Comparison of ENCODE assay signal across 8 mouse cellular contexts in genomic region chr1:177440981-177441491, GRCm38 (mm10). TPM values are rescaled to one million over a fixed set of nuclear protein-coding genes. Genes with fewer than 3 reads are reported as not detected.
A peak's percentile ranks its signal among the peaks of the same experiment; 100 is the strongest.
DNase-seq lines count a peak whose midpoint lies in the region; ATAC-seq lines count a peak whose summit lies in the region.

No protein-coding gene starts in this region.

- no peaks in the 10 kb centered on the region for H3K9me3 ChIP-seq in kidney, embryonic 16.5 days (ENCODE audit: low read length)
- no peaks in the 10 kb centered on the region for H3K9me3 ChIP-seq in heart, embryonic 13.5 days
- no peaks in the 10 kb centered on the region for H3K9me3 ChIP-seq in liver, embryonic 16.5 days (replicated peaks; ENCODE audit: control insufficient read depth, low read length)

- H3K27ac ChIP-seq in kidney, embryonic 16.5 days (ENCODE audit: low read length): peak overlapping the region; percentile 98
- H3K27ac ChIP-seq in heart, embryonic 13.5 days (replicated peaks): peak overlapping the region; percentile 99
- peak overlapping the region; percentile 98 for H3K27ac ChIP-seq in liver, embryonic 16.5 days (ENCODE audit: low read length)

- no peak for ATAC-seq in kidney, embryonic 16.5 days (ENCODE audit: low FRiP score, low TSS enrichment)
- no peak for ATAC-seq in heart, embryonic 13.5 days (ENCODE audit: extremely low read depth, insufficient number of reproducible peaks, low FRiP score, low TSS enrichment)
- no peak for ATAC-seq in liver, embryonic 16.5 days (ENCODE audit: low read depth)

- H3K4me3 ChIP-seq in kidney, embryonic 16.5 days (ENCODE audit: low read length): peak overlapping the region; percentile 64
- H3K4me3 ChIP-seq in heart, embryonic 13.5 days: peak overlapping the region; percentile 89
- peak overlapping the region; percentile 92 for H3K4me3 ChIP-seq in liver, embryonic 16.5 days (ENCODE audit: low read depth, low read length)

- peak overlapping the region; percentile 74 for H3K9ac ChIP-seq in kidney, embryonic 16.5 days (replicated peaks; ENCODE audit: low read length)
- peak overlapping the region; percentile 91 for H3K9ac ChIP-seq in heart, embryonic 13.5 days
- peak overlapping the region; percentile 91 for H3K9ac ChIP-seq in liver, embryonic 16.5 days (ENCODE audit: low read depth, low read length)

- H3K27me3 ChIP-seq in kidney, embryonic 16.5 days (ENCODE audit: insufficient read depth, low read length): no peaks in the 10 kb centered on the region
- no peaks in the 10 kb centered on the region for H3K27me3 ChIP-seq in heart, embryonic 13.5 days (replicated peaks)
- no peaks in the 10 kb centered on the region for H3K27me3 ChIP-seq in liver, embryonic 16.5 days (ENCODE audit: control insufficient read depth, insufficient read depth, low read depth, low read length)

- no peaks in the 10 kb centered on the region for H3K36me3 ChIP-seq in kidney, embryonic 16.5 days (ENCODE audit: insufficient read depth, low read length)
- H3K36me3 ChIP-seq in heart, embryonic 13.5 days: no peaks in the 10 kb centered on the region
- H3K36me3 ChIP-seq in liver, embryonic 16.5 days (ENCODE audit: control insufficient read depth, insufficient read depth): no peaks in the 10 kb centered on the region

- H3K4me1 ChIP-seq in kidney, embryonic 16.5 days (ENCODE audit: insufficient read depth, low read length): peaks cover 31% of the 10 kb centered on the region
- peaks cover 33% of the 10 kb centered on the region for H3K4me1 ChIP-seq in heart, embryonic 13.5 days
- peaks cover 28% of the 10 kb centered on the region for H3K4me1 ChIP-seq in liver, embryonic 16.5 days (ENCODE audit: control insufficient read depth, low read depth, low read length)

- H3K4me2 ChIP-seq in kidney, embryonic 16.5 days (replicated peaks; ENCODE audit: low read depth, low read length): peak overlapping the region; percentile 82
- H3K4me2 ChIP-seq in heart, embryonic 13.5 days: peak overlapping the region; percentile 82
- peak overlapping the region; percentile 97 for H3K4me2 ChIP-seq in liver, embryonic 16.5 days (ENCODE audit: low read depth, low read length)

- DNase-seq in kidney, postnatal 25 days: no peak
- peak; percentile 10 for DNase-seq in NIH3T3 (ENCODE audit: low read depth)
- DNase-seq in frontal cortex, postnatal 14 days (ENCODE audit: low spot score in 2 of 2): no peak
- DNase-seq in cerebellum, postnatal 4 days (ENCODE audit: low spot score in 2 of 2): no peak
- no peak for DNase-seq in frontal cortex, adult 2 months (ENCODE audit: extremely low spot score in 1 of 2, low spot score in 1 of 2)

- WGBS in kidney, embryonic 16.5 days: 0% methylated on average over 6 of the region's 6 CpGs
- under 1% methylated on average over 6 of the region's 6 CpGs for WGBS in heart, embryonic 13.5 days
- WGBS in liver, embryonic 16.5 days (ENCODE audit: insufficient replicate concordance): under 1% methylated on average over 6 of the region's 6 CpGs

RNA-seq across cellular contexts. Expression of gene Zbtb18, which starts 1.1 kb away (rescaled TPM):
- 1.4 and 1.6 TPM in 2 replicates for polyA plus RNA-seq in kidney, embryonic 16.5 days (2015; fragmentation: Nextera tagmentation; extraction: Ambion mirVana)
- polyA plus RNA-seq in heart, embryonic 13.5 days (2015; fragmentation: Nextera tagmentation; extraction: Ambion mirVana): 1.0 and 2.0 TPM in 2 replicates
- 0.47 and 0.83 TPM in 2 replicates for polyA plus RNA-seq in liver, embryonic 16.5 days (2015; fragmentation: Nextera tagmentation; extraction: Ambion mirVana)
- polyA plus RNA-seq in frontal cortex, adult 2 months (2012; rRNA removed): 77.6 and 96.1 TPM in 2 replicates

Comparison
In these comparisons a context has a peak if more than half of its experiments do, and no peak if none do; other contexts are left out.
1. RNA of gene Zbtb18, which starts 1.1 kb away (polyA plus RNA-seq): 77.6 to 96.1 TPM in frontal cortex, adult 2 months; 1.0 to 2.0 TPM in heart, embryonic 13.5 days, 1.4 to 1.6 TPM in kidney, embryonic 16.5 days and 0.47 to 0.83 TPM in liver, embryonic 16.5 days; every median in the first group is over 10 times any median in the second.
2. Peak in every context shown above with its lines, with median percentiles within 50 percentile points of each other: H3K27ac ChIP-seq, H3K4me2 ChIP-seq, H3K4me3 ChIP-seq and H3K9ac ChIP-seq.